Mouse (Mus musculus): ENCODE data around the gene Sema4b. TPM values are rescaled to one million over a fixed set of nuclear protein-coding genes. Genes with fewer than 3 reads are reported as not detected.
A peak's percentile ranks its signal among the peaks of the same experiment; 100 is the strongest.

The Sema4b gene
- polyA plus RNA-seq, 1 experiment from 2014 or later: 6.9 TPM

- DNase-seq (ENCODE audit: low spot score): no peak
- 58% methylated on average over 3 of the region's 3 CpGs for WGBS
- no peak for ATAC-seq (replicated peaks; ENCODE audit: insufficient number of reproducible peaks, low FRiP score, low TSS enrichment, low read depth)
- Histone ChIP-seq H3K27ac (replicated peaks; ENCODE audit: low read depth, low read length) (0 out of 2 replicates have a peak overlapping the region, but pooled peaks have one; percentile 41), H3K9ac (replicated peaks; ENCODE audit: low read length) (no peak overlapping the region), H3K4me3 (ENCODE audit: low read depth, low read length) (no peak overlapping the region), H3K9me3 (replicated peaks; ENCODE audit: control insufficient read depth, low read length) (no peaks in the 10 kb centered on the region), H3K4me1 (ENCODE audit: control insufficient read depth, insufficient read depth, low read length) (no peaks in the 10 kb centered on the region), H3K36me3 (replicated peaks; ENCODE audit: control insufficient read depth, insufficient read depth, low read depth, low read length) (no peaks in the 10 kb centered on the region), H3K4me2 (ENCODE audit: low read depth, low read length) (no peak overlapping the region), H3K27me3 (ENCODE audit: control insufficient read depth, insufficient read depth, low read length) (no peaks in the 10 kb centered on the region)
These were observed 20.7 kb downstream of the Sema4b start for GRCm38 (mm10) chr7:80207314-80207731.

DNA sequence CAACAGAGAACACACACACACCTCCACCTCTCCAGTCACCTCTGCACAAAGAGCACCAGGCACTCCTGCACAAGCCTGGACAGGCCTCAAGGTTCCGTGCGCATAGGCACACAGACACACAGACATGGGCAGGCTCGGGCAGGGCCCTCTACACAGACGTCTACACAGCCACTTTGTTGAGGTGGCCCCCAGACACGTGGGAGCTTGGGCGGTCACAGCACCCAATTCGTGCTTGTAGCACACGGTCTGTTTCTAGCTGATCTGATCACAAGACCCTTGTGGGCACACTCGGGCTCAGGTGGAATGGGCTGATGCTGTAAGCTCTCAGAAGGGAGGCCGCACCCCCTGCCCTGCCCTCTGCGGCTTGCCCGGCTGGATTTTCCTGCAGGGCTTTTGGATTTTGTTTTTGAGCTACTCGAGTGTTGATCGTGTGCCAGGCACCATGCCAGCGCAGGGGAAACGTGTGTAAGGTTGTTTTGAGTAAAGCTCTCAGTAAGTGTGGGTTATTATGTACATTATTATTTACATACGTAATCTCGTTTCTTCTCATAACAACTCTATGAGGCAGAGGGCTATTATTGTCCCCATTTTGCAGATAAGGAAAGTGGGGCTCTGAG lies 21.5 kb downstream of the Sema4b start:
- ATAC-seq (replicated peaks; ENCODE audit: insufficient number of reproducible peaks, low FRiP score, low TSS enrichment, low read depth) (peak; percentile 70; the same call in 1 of the 2 replicates), DNase-seq (ENCODE audit: low spot score) (no peak)
- no peak overlapping the region for H3K4me2 ChIP-seq (ENCODE audit: low read depth, low read length)
- WGBS: 84% methylated on average over 18 of the region's 18 CpGs
- no peaks in the 10 kb centered on the region for H3K27me3 ChIP-seq (ENCODE audit: control insufficient read depth, insufficient read depth, low read length)
- no peaks in the 10 kb centered on the region for H3K9me3 ChIP-seq (replicated peaks; ENCODE audit: control insufficient read depth, low read length)
- H3K9ac ChIP-seq (replicated peaks; ENCODE audit: low read length): no peak overlapping the region
- H3K4me1 ChIP-seq (ENCODE audit: control insufficient read depth, insufficient read depth, low read length): no peaks in the 10 kb centered on the region
- H3K27ac ChIP-seq (replicated peaks; ENCODE audit: low read depth, low read length): no peak overlapping the region
- H3K36me3 ChIP-seq (replicated peaks; ENCODE audit: control insufficient read depth, insufficient read depth, low read depth, low read length): no peaks in the 10 kb centered on the region
- H3K4me3 ChIP-seq (ENCODE audit: low read depth, low read length): no peak overlapping the region

DNA sequence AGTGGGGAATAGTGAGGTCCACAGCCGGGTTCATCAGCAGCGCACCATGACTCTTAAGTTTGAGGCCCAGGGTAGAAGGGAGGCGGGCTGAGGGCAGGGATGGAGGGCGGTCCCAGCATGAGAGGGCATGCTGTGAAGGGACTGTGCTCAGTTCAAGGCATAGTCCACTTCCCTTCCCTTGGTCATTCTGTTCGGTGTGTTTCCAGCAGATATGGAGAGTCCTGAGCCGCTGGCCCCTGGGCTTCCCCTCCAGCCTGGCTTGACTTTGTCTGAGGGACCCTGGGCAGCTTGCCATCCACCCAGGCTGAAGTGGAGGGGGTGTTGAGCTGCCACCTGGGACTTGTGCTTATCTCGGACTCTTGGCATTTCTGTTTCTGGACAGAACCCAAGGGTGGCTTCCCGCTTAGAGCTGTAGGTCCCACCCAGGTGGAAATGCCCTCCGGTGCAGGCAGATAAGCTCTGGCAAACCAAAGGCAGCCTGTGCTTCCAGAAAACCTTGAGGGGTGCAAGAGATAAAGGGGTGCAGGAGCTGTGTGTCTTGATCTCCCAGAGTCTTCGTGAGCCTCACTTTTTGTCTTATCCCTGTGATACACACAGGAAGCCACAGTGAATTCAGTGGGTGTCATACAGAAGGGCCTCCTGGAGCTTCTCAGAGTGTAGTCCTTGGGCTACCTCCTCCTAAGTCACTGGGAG lies 22.2 kb downstream of the Sema4b start:
- Histone ChIP-seq H3K9ac (replicated peaks; ENCODE audit: low read length) (no peak overlapping the region), H3K27ac (replicated peaks; ENCODE audit: low read depth, low read length) (no peak overlapping the region), H3K36me3 (replicated peaks; ENCODE audit: control insufficient read depth, insufficient read depth, low read depth, low read length) (no peaks in the 10 kb centered on the region), H3K9me3 (replicated peaks; ENCODE audit: control insufficient read depth, low read length) (no peaks in the 10 kb centered on the region), H3K4me2 (ENCODE audit: low read depth, low read length) (no peak overlapping the region), H3K4me1 (ENCODE audit: control insufficient read depth, insufficient read depth, low read length) (no peaks in the 10 kb centered on the region), H3K27me3 (ENCODE audit: control insufficient read depth, insufficient read depth, low read length) (no peaks in the 10 kb centered on the region), H3K4me3 (ENCODE audit: low read depth, low read length) (no peak overlapping the region)
- no peak for ATAC-seq (replicated peaks; ENCODE audit: insufficient number of reproducible peaks, low FRiP score, low TSS enrichment, low read depth)
- DNase-seq (ENCODE audit: low spot score): no peak
- 79% methylated on average over 10 of the region's 10 CpGs for WGBS

GRCm38 (mm10) chr7:80209669-80210068 lies 23.0 kb downstream of the Sema4b start:
- H3K36me3 ChIP-seq (replicated peaks; ENCODE audit: control insufficient read depth, insufficient read depth, low read depth, low read length): no peaks in the 10 kb centered on the region
- ATAC-seq (replicated peaks; ENCODE audit: insufficient number of reproducible peaks, low FRiP score, low TSS enrichment, low read depth) (no peak), DNase-seq (ENCODE audit: low spot score) (no peak)
- no peaks in the 10 kb centered on the region for H3K4me1 ChIP-seq (ENCODE audit: control insufficient read depth, insufficient read depth, low read length)
- H3K27ac ChIP-seq (replicated peaks; ENCODE audit: low read depth, low read length): no peak overlapping the region
- H3K9me3 ChIP-seq (replicated peaks; ENCODE audit: control insufficient read depth, low read length): no peaks in the 10 kb centered on the region
- H3K4me2 ChIP-seq (ENCODE audit: low read depth, low read length): no peak overlapping the region
- H3K4me3 ChIP-seq (ENCODE audit: low read depth, low read length): no peak overlapping the region
- no peaks in the 10 kb centered on the region for H3K27me3 ChIP-seq (ENCODE audit: control insufficient read depth, insufficient read depth, low read length)
- no peak overlapping the region for H3K9ac ChIP-seq (replicated peaks; ENCODE audit: low read length)
- 77% methylated on average over 6 of the region's 6 CpGs for WGBS

DNA sequence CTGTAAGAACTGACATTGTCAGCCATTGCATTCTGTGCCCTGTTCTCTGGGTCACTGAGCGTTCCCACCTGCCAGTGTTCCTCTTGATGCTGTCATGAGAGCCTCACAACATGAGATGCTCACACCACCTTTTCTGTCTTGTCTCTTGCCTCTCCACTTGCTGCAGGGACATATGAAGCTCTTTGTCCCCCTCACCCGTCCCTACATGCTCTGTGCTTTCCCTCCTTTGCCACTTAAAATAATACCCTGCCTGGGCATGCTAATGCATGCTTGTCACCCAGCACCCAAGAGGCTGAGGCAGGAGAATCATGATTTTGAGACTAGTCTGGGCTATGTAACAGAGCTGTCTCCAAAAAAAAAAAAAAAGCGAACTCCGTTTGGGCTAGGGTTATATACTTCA lies 24.3 kb downstream of the Sema4b start:
- Histone ChIP-seq H3K36me3 (replicated peaks; ENCODE audit: control insufficient read depth, insufficient read depth, low read depth, low read length) (no peaks in the 10 kb centered on the region), H3K4me1 (ENCODE audit: control insufficient read depth, insufficient read depth, low read length) (no peaks in the 10 kb centered on the region), H3K9ac (replicated peaks; ENCODE audit: low read length) (no peak overlapping the region), H3K9me3 (replicated peaks; ENCODE audit: control insufficient read depth, low read length) (no peaks in the 10 kb centered on the region), H3K4me2 (ENCODE audit: low read depth, low read length) (no peak overlapping the region), H3K27me3 (ENCODE audit: control insufficient read depth, insufficient read depth, low read length) (no peaks in the 10 kb centered on the region), H3K27ac (replicated peaks; ENCODE audit: low read depth, low read length) (no peak overlapping the region), H3K4me3 (ENCODE audit: low read depth, low read length) (no peak overlapping the region)
- DNase-seq (ENCODE audit: low spot score) (no peak), ATAC-seq (replicated peaks; ENCODE audit: insufficient number of reproducible peaks, low FRiP score, low TSS enrichment, low read depth) (no peak)
- 86% methylated on average over 4 of the region's 4 CpGs for WGBS

GRCm38 (mm10) chr7:80213604-80214003 lies 27.0 kb downstream of the Sema4b start:
- Histone ChIP-seq H3K4me3 (ENCODE audit: low read depth, low read length) (no peak overlapping the region), H3K4me1 (ENCODE audit: control insufficient read depth, insufficient read depth, low read length) (no peaks in the 10 kb centered on the region), H3K9ac (replicated peaks; ENCODE audit: low read length) (no peak overlapping the region), H3K27ac (replicated peaks; ENCODE audit: low read depth, low read length) (no peak overlapping the region), H3K9me3 (replicated peaks; ENCODE audit: control insufficient read depth, low read length) (no peaks in the 10 kb centered on the region), H3K4me2 (ENCODE audit: low read depth, low read length) (no peak overlapping the region), H3K36me3 (replicated peaks; ENCODE audit: control insufficient read depth, insufficient read depth, low read depth, low read length) (no peaks in the 10 kb centered on the region), H3K27me3 (ENCODE audit: control insufficient read depth, insufficient read depth, low read length) (no peaks in the 10 kb centered on the region)
- DNase-seq (ENCODE audit: low spot score) (no peak), ATAC-seq (replicated peaks; ENCODE audit: insufficient number of reproducible peaks, low FRiP score, low TSS enrichment, low read depth) (no peak)
- 93% methylated on average over 7 of the region's 7 CpGs for WGBS

DNA sequence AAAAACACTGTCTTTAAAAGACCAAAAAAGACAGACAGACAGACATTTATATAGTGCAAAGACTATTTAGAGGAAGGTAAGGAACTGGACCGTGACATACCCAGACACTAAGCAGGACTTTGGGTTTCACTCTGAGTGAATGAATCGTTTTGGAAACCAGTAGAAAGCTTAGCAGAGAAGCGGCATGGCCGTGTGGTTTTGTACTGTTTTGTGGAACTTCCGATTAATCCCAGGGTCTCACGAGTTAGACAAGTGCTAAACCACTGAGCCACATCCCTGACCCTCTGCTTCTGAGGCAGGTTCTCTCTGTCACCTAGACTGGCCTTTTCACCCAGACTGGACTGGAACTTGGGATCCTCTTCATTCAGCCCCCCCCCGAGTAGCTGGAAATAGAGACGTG lies 27.8 kb downstream of the Sema4b start:
- WGBS: 79% methylated on average over 8 of the region's 8 CpGs
- H3K4me3 ChIP-seq (ENCODE audit: low read depth, low read length): no peak overlapping the region
- ATAC-seq (replicated peaks; ENCODE audit: insufficient number of reproducible peaks, low FRiP score, low TSS enrichment, low read depth) (no peak), DNase-seq (ENCODE audit: low spot score) (no peak)
- H3K9me3 ChIP-seq (replicated peaks; ENCODE audit: control insufficient read depth, low read length): no peaks in the 10 kb centered on the region
- no peak overlapping the region for H3K4me2 ChIP-seq (ENCODE audit: low read depth, low read length)
- H3K9ac ChIP-seq (replicated peaks; ENCODE audit: low read length): no peak overlapping the region
- no peak overlapping the region for H3K27ac ChIP-seq (replicated peaks; ENCODE audit: low read depth, low read length)
- H3K4me1 ChIP-seq (ENCODE audit: control insufficient read depth, insufficient read depth, low read length): no peaks in the 10 kb centered on the region
- H3K36me3 ChIP-seq (replicated peaks; ENCODE audit: control insufficient read depth, insufficient read depth, low read depth, low read length): no peaks in the 10 kb centered on the region
- no peaks in the 10 kb centered on the region for H3K27me3 ChIP-seq (ENCODE audit: control insufficient read depth, insufficient read depth, low read length)

- Histone ChIP-seq H3K27me3 (ENCODE audit: control insufficient read depth, insufficient read depth, low read length) (no peaks in the 10 kb centered on the region), H3K4me3 (ENCODE audit: low read depth, low read length) (no peak overlapping the region), H3K9me3 (replicated peaks; ENCODE audit: control insufficient read depth, low read length) (no peaks in the 10 kb centered on the region), H3K36me3 (replicated peaks; ENCODE audit: control insufficient read depth, insufficient read depth, low read depth, low read length) (peaks cover 3% of the 10 kb centered on the region), H3K4me1 (ENCODE audit: control insufficient read depth, insufficient read depth, low read length) (no peaks in the 10 kb centered on the region), H3K4me2 (ENCODE audit: low read depth, low read length) (no peak overlapping the region), H3K9ac (replicated peaks; ENCODE audit: low read length) (peak overlapping the region; percentile 54; the same call in 1 of the 2 replicates), H3K27ac (replicated peaks; ENCODE audit: low read depth, low read length) (no peak overlapping the region)
- WGBS: 15% methylated on average over 4 of the region's 4 CpGs
- peak; percentile 62 for ATAC-seq (replicated peaks; ENCODE audit: insufficient number of reproducible peaks, low FRiP score, low TSS enrichment, low read depth)
- peak; percentile 83 for DNase-seq (ENCODE audit: low spot score)
These were observed 28.8 kb downstream of the Sema4b start for GRCm38 (mm10) chr7:80215398-80215797.
